In the genomic region with DNA sequence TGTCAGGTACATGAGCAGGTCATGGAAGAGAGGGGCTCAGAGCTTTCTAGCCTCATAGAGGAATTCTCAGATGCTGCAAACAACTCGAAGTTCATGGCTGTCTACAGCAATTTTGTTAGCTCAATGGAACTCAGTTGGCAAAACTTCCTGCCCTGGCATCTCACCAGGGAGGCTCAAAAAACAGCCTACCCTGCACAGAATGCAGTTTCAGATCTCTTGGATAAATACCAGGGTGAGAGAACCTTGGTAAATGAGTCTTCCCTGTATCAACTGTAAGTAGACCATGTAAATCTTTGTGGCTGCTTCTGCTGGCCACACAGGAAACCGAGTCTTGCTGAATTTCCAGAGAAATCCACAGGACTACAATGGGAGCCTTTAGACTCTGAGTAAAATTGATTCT, we compare ENCODE assay signal across 20 mouse cellular contexts.
DNase-seq lines count a peak whose midpoint lies in the region; ATAC-seq and TF ChIP-seq lines count a peak whose summit lies in the region.
"Had no signal": no experiment of that assay in that cellular context is flagged by ENCODE, and none has a peak within 500 bp of the region (broad histone marks: within the 10 kb centered on the region; RNA-seq: fewer than 3 reads in every experiment).

No protein-coding gene starts in this region.

- intact Hi-C loops in heart, postnatal 36 days (cut with DNase I): no loop called here

- H3K4me2 ChIP-seq in midbrain, embryonic 16.5 days (ENCODE audit: low read length): no peak overlapping the region
- H3K4me2 ChIP-seq in midbrain, embryonic 13.5 days (replicated peaks): no peak overlapping the region
- H3K4me2 ChIP-seq: embryonic facial prominence, embryonic 13.5 days; forebrain, embryonic 12.5 days; heart, embryonic 13.5 days; hindbrain, embryonic 12.5 days; intestine, embryonic 15.5 days had no signal

- DNase-seq in heart, adult 11 months: peak; percentile 29
- DNase-seq in heart, postnatal 36 days: no peak
- DNase-seq in brain, embryonic 14.5 days (ENCODE audit: low read depth): peak; percentile 42
- DNase-seq in thymus, postnatal 0 days (ENCODE audit: low spot score): no peak
- DNase-seq: adrenal gland, adult 8-10 months; adrenal gland, postnatal 36 days; cerebellum, adult 11-12 months; cerebellum, adult 9-10 months; cerebellum, postnatal 25 days; gastrocnemius, adult 2 months; gastrocnemius, postnatal 25 days; heart, postnatal 4 days had no signal

- H3K4me1 ChIP-seq in midbrain, embryonic 16.5 days (ENCODE audit: control insufficient read depth, insufficient read depth, low read length): peaks cover 4% of the 10 kb centered on the region
- peaks cover 11% of the 10 kb centered on the region for H3K4me1 ChIP-seq in midbrain, embryonic 13.5 days (replicated peaks)
- H3K4me1 ChIP-seq: intestine, embryonic 15.5 days had no signal

- no peaks in the 10 kb centered on the region for H3K27me3 ChIP-seq in midbrain, embryonic 16.5 days (ENCODE audit: control insufficient read depth, insufficient read depth, low read depth, low read length)
- no peaks in the 10 kb centered on the region for H3K27me3 ChIP-seq in midbrain, embryonic 13.5 days
- H3K27me3 ChIP-seq: embryonic facial prominence, embryonic 13.5 days; forebrain, embryonic 12.5 days; heart, embryonic 13.5 days; hindbrain, embryonic 12.5 days; intestine, embryonic 15.5 days had no signal

- 84% methylated on average over 2 of the region's 2 CpGs for WGBS in midbrain, embryonic 16.5 days
- WGBS in midbrain, embryonic 13.5 days: 78% methylated on average over 2 of the region's 2 CpGs

- TF ChIP-seq CTCF in brain, embryonic 14.5 days (IDR thresholded peaks at IDR 0.05; ENCODE audit: borderline replicate concordance, extremely low read depth, insufficient read depth, insufficient read length): no peak

- H3K36me3 ChIP-seq in midbrain, embryonic 16.5 days (ENCODE audit: control insufficient read depth, insufficient read depth, low read length): no peaks in the 10 kb centered on the region
- H3K36me3 ChIP-seq in midbrain, embryonic 13.5 days: no peaks in the 10 kb centered on the region
- H3K36me3 ChIP-seq: embryonic facial prominence, embryonic 13.5 days; forebrain, embryonic 12.5 days; heart, embryonic 13.5 days; hindbrain, embryonic 12.5 days; intestine, embryonic 15.5 days had no signal

- no peak overlapping the region for H3K27ac ChIP-seq in midbrain, embryonic 16.5 days (ENCODE audit: low read length)
- H3K27ac ChIP-seq in midbrain, embryonic 13.5 days: no peak overlapping the region
- H3K27ac ChIP-seq: forebrain, embryonic 12.5 days; gastrocnemius, adult 2 months; heart, embryonic 13.5 days; hindbrain, embryonic 12.5 days; intestine, embryonic 15.5 days had no signal

- 0 out of 2 replicates have a peak, but pooled peaks have one; percentile 29 for ATAC-seq in midbrain, embryonic 16.5 days
- ATAC-seq in midbrain, embryonic 13.5 days: no peak

- no peak overlapping the region for H3K4me3 ChIP-seq in midbrain, embryonic 16.5 days (ENCODE audit: low read depth, low read length)
- no peak overlapping the region for H3K4me3 ChIP-seq in midbrain, embryonic 13.5 days (replicated peaks)
- H3K4me3 ChIP-seq: embryonic facial prominence, embryonic 13.5 days; erythroblast, embryonic 14.5 days; forebrain, embryonic 12.5 days; gastrocnemius, adult 2 months; heart, embryonic 13.5 days; hindbrain, embryonic 12.5 days; intestine, embryonic 15.5 days had no signal

- no peak for TF ChIP-seq POLR2A in brain, embryonic 14.5 days (IDR thresholded peaks at IDR 0.05; ENCODE audit: borderline replicate concordance, extremely low read depth, insufficient read depth, insufficient read length, poor library complexity, severe bottlenecking)

- no peak overlapping the region for H3K9ac ChIP-seq in midbrain, embryonic 16.5 days (ENCODE audit: low read depth, low read length)
- no peak overlapping the region for H3K9ac ChIP-seq in midbrain, embryonic 13.5 days (replicated peaks)
- H3K9ac ChIP-seq: embryonic facial prominence, embryonic 13.5 days; forebrain, embryonic 12.5 days; heart, embryonic 13.5 days; hindbrain, embryonic 12.5 days; intestine, embryonic 15.5 days had no signal

- no peaks in the 10 kb centered on the region for H3K9me3 ChIP-seq in midbrain, embryonic 16.5 days (replicated peaks; ENCODE audit: control insufficient read depth, low read length, poor library complexity, severe bottlenecking)
- no peaks in the 10 kb centered on the region for H3K9me3 ChIP-seq in midbrain, embryonic 13.5 days
- H3K9me3 ChIP-seq: embryonic facial prominence, embryonic 13.5 days; forebrain, embryonic 12.5 days; heart, embryonic 13.5 days; hindbrain, embryonic 12.5 days; intestine, embryonic 15.5 days had no signal

Comparison
In these comparisons a context has a peak if more than half of its experiments do, and no peak if none do; other contexts are left out.
1. DNase-seq: peak in heart, adult 11 months (single experiment) and brain, embryonic 14.5 days (single experiment); none in heart, postnatal 36 days (0 of 2) and thymus, postnatal 0 days (single experiment).